Mouse (Mus musculus) urinary bladder, postnatal 0 days (tissue): Measurements from ENCODE around the gene Capn12. TPM values are rescaled to one million over a fixed set of nuclear protein-coding genes. Genes with fewer than 3 reads are reported as not detected.

Source experiments
- polyA plus RNA-seq: library from polyadenylated mRNA; unstranded; fragments of >200 nt; fragmentation: Nextera tagmentation; extraction: Ambion mirVana; gene quantifications from 2 replicates; pipeline ENCODE4 v1.2.1, GENCODE M21; 2015

Gene Capn12
- 0.41 and 0.73 TPM in 2 replicates for polyA plus RNA-seq

DNA sequence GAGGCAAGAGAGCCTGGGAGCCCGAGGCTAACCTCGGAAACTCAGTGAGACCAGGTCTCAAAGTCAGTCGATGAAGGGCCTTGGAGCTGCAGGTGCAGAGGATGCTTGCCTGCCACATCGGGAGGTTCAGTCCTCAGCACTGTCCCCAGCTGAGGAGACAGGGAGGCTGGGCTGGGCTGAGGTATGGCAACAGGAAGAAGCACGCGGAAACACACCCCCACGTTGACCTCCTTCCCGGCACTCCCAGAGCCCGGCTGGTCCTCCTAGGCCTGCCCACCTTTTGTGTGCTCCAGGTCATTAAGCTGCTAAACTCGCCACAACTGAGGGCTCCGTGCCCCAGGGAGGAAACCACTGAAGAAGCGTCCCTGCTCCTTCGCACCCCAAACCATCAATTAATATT, at the start of gene Capn12:
Capn12 (plus strand) TSS at position 224 of the 400 bp plus-strand sequence.

GRCm38 (mm10) chr7:28833723-28834347, 47.4 kb upstream of the Capn12 start, which contains the start of gene Lgals4:
Lgals4 (plus strand) TSS chr7:28833854.

DNA sequence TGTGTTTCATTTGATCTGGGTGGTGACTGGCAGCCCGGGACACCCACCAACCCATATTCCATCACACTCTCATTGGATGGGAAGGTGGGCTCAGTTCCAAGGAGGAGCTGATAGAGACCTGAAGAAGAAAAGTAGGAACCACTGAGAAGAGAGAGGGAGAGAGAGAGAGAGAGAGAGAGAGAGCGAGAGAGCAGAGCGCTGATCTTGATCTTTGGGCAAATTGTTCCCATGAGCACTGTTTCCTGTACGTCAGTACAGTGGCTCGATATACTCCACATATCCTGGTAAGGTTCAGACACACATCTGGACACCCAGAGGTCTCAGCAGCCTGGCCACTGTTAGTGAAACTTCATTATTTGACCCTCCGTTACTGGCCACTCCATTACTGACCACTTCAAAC, 17.7 kb upstream of the Capn12 start, which contains the start of gene Lgals7:
Lgals7 (plus strand) TSS at position 314 of the 400 bp plus-strand sequence.

Other genes starting within 250 kb of the Capn12 start
- 3.7 and 4.4 TPM in 2 replicates for gene Fbxo27, start 188.6 kb upstream of the Capn12 start, polyA plus RNA-seq
- 8.5 and 9.1 TPM in 2 replicates for gene Fbxo17, start 164.6 kb upstream of the Capn12 start, polyA plus RNA-seq
- gene Mrps12, start 139.6 kb upstream of the Capn12 start, polyA plus RNA-seq = 105 and 106 TPM in 2 replicates
- gene Sars2, start 139.4 kb upstream of the Capn12 start, polyA plus RNA-seq = 10.5 and 11.5 TPM in 2 replicates
- not detected in 2 replicates for gene Ccer2, start 125.2 kb upstream of the Capn12 start, polyA plus RNA-seq
- gene Sirt2, start 114.7 kb upstream of the Capn12 start, polyA plus RNA-seq = 48.3 and 50.9 TPM in 2 replicates
- gene Nfkbib, start 113.9 kb upstream of the Capn12 start, polyA plus RNA-seq = 27.8 and 29.3 TPM in 2 replicates
- 2.5 and 5.0 TPM in 2 replicates for gene Rinl, start 92.5 kb upstream of the Capn12 start, polyA plus RNA-seq
- gene Hnrnpl, start 72.9 kb upstream of the Capn12 start, polyA plus RNA-seq = 146 and 168 TPM in 2 replicates
- 269 and 271 TPM in 2 replicates for gene Ech1, start 56.2 kb upstream of the Capn12 start, polyA plus RNA-seq
- gene Lgals4, start 47.6 kb upstream of the Capn12 start, polyA plus RNA-seq = 8.3 and 10.2 TPM in 2 replicates
- 3.1 and 6.6 TPM in 2 replicates for gene Lgals7, start 17.6 kb upstream of the Capn12 start, polyA plus RNA-seq
- 305 and 365 TPM in 2 replicates for gene Actn4, start 80.9 kb downstream of the Capn12 start, polyA plus RNA-seq
- 304 and 321 TPM in 2 replicates for gene Eif3k, start 100.4 kb downstream of the Capn12 start, polyA plus RNA-seq
- gene Map4k1, start 100.6 kb downstream of the Capn12 start, polyA plus RNA-seq = 2.4 and 3.1 TPM in 2 replicates
- 0.25 and 0.39 TPM in 2 replicates for gene Ryr1, start 243.8 kb downstream of the Capn12 start, polyA plus RNA-seq